Mouse (Mus musculus) common myeloid progenitor, adult 5-6 weeks (primary cell): ENCODE measurements around the gene Atp11a. TPM values are rescaled to one million over a fixed set of nuclear protein-coding genes. Genes with fewer than 3 reads are reported as not detected.

ENCODE experiments used
- ATAC-seq: replicated peaks from 2 replicates; pipeline ENCODE4 v1.8.0; 2016; ENCODE audit warnings: low read depth, mild to moderate bottlenecking, moderate TSS enrichment, inconsistent platforms; ENCODE audit not compliant: poor library complexity, severe bottlenecking
- total RNA-seq: library from RNA; stranded (forward); fragments of 200-1000, 187-1606 nt; gene quantifications from 2 replicates; pipeline ENCODE4 v1.2.3, GENCODE M21; 2017

The Atp11a gene
- total RNA-seq, 1 experiment from 2014 or later, result 9.4 TPM

GRCm38 (mm10) chr8:12768747-12769146, 11.9 kb downstream of the Atp11a start:
- no peak for ATAC-seq

DNA sequence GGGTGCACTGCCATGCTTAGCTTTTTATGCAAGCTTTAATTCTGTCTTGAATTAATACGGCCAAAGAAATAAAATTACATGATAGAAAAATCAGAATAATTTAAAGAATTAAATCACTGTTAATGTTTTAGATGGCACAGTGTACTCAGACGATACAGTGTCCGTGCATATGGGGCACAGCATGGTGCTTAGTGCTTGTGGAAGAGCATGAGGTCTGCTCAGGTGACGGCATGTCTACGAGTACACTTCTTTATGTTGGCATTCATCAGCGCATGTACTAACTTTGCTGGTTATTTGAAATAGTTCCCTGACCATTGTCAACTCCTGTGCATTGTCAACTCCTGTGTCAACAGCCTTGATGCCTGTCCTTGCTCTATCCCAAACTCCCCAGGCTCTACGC, 12.5 kb downstream of the Atp11a start:
- no peak for ATAC-seq

DNA sequence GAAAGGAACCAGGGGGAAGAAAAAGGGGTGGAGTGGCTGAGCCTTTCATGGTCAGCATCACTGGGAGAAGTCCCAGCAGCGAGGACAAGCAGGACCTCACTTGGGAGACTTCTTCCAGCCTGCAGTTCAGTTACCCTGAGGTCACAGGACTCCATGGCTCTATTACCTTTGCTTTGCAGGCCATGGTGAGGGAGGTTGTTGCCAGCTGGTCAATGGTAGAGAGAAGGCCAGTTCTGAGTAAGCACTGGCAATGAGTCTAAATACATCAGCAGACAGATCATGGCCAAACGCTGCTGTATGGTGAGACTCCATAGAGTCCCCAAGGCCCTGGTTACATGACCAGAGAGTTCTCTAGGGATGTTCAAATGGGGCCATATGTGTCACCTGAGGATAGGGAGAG, 15.5 kb downstream of the Atp11a start:
- no peak for ATAC-seq

DNA sequence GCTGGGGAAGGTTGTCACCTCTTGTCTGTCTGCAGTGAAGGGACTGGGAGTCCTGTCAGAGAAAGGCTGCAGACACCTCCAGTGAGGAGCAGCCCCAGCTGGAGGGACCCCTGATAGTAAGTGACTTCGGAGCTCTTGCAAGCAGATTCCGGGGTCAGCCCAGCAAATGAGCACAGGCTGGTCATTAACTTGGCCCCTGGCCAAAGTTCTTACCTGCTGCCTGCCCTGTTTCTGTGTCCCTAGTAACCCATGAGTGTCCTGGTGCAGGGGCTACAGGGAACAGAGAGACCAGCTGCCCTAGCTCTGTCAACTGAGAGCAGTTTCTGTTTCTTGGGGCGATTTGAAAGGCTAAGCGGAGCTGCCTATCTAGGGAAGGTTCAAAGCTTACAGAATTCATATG, 17.1 kb downstream of the Atp11a start:
- ATAC-seq, result no peak

- no peak for ATAC-seq
Measured at GRCm38 (mm10) chr8:12774872-12775298, 18.1 kb downstream of the Atp11a start.

DNA sequence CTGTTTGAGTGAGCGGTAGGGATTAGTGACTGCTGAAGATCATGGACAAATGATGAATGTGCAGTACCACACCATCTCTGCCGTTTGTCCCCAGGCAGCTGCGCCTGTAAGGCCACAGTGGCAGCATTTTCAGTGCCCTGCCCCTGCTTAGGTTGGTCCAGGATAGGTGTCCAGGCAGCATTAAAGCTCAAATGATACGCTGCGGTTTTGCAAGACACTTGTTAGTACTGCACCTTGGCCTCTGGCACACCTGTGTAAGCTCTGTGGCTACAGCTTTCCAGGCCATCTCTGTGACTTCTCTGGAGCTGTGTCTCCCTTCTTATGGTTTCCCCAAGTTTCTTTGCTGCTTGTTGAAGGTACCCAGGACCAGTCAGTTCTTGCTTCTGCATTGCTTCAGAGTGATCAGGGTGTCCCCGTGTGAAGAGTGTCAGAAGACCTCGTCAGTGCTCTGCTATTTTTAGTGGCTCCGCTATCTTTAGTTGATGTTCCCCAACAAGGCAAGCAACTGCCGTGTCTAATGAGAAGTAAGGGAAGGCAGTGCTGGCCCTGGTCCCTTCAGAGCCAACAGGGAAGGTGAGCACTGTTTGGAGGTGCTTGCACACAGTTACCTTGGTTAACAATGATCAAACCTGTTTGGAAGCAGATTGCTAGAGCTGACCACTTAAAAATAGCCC, 18.6 kb downstream of the Atp11a start:
- no peak for ATAC-seq

GRCm38 (mm10) chr8:12776166-12776565, 19.4 kb downstream of the Atp11a start:
- no peak for ATAC-seq

- no peak for ATAC-seq
Measured at GRCm38 (mm10) chr8:12777171-12777570, 20.4 kb downstream of the Atp11a start.

DNA sequence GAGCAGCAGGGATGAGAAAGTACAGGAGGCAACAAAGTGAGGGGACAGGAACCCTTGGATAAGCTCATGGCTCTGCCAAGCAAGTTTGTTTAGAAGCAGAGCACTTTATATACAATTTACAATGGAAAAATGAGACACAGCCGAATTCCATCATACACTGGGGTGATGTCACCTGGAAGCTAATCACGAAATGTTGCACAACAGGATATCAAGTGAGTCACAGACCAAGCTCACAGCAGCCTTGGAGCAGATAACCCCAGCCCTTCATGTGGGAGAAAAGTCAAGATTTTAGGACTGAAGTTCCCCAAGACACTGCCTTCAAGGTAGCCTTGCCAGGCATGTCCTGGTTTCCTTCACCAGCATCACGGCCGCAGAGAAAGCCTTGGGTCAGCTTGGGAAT, 22.7 kb downstream of the Atp11a start:
- ATAC-seq, result no peak

GRCm38 (mm10) chr8:12785508-12785907, 28.7 kb downstream of the Atp11a start:
- ATAC-seq, result no peak

GRCm38 (mm10) chr8:12786261-12786957, 29.6 kb downstream of the Atp11a start:
- ATAC-seq, result no peak

DNA sequence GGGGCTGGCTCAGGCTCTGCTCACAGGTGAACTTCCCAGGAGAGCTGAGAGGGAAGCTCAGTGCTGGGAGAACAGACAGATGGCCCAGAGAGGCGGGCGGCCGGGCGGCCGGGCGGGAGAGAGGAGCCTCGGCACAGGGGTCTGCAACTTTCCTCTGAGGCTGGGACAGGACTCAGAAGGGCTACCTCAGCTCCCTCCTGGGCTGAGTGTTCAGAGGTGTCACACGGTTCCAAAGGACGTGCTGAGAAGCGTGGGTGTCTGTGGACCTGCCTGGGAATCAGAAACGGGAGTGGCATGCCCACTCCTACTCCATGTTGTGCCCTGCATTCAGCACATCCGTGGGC, 30.1 kb downstream of the Atp11a start:
- no peak for ATAC-seq

- ATAC-seq, result peak; percentile 78
Measured at GRCm38 (mm10) chr8:12787427-12787826, 30.6 kb downstream of the Atp11a start.

DNA sequence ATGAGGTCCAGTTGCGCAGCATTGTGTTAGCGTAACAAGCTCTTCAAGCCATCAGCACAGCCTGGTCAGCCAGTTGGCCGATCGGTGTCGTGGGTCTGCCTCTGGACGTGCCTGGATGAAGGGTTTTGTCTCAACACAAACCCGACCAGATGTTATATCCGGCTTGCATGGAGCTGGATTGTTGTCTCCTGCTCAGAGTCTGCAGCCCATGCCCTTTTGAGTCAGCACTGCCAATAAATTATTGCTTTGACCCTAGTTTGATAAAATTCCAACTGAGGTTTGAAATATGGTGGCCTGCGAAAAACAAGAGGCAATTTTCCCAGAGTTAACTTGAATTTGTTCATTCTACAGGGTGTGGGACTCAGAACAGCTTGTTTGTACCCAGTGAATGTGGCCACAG, 31.9 kb downstream of the Atp11a start:
- no peak for ATAC-seq

DNA sequence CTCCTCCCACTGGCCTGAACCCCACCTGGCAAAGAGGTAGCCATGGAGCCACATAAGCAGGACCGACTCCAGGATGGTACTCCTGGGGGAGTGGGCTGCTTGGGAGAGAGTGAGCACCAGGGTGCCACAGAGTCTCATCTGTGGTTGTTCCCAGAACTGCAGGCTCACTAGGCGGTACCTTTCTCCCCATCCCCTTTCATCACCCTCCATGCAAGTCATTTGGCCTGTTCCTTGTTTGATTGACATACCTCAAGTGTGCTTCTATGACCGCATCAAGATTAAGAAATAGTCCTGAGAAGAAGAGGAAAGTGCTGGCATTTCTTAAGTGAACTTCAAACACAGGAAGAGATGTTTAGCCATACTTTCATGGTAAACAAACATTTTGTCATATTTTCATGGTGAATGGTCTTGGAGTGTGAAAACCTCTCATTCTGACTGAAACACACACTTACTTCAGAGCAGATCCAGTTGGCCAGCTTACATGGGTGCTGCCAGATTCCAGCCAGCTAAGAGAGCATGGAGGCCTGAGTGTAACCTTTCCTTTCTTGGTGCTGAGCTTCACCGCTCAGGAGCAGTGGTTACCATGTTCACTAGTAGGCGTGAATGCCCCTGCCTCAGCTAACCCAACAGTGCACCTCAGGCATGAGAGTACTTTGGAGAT, 38.3 kb downstream of the Atp11a start:
- ATAC-seq, result no peak

DNA sequence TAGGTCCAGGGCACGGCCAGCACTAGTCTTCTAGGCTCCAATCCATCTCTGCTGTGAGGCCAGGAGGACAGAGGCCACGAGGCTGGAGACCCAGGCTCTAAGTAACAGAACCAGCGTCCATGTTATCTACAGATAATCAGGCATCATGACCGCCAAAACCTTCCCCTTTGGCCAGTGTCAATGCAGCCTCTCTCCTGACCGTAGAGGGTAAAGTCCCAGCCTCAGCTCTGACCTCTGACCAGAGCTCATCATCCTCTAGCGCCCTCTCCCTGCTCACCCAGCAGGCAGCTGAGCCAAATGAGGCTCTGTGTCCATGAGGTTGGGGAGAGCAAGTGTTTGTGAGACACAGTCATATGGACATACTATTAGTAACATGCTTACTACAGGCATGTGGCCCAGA, 42.3 kb downstream of the Atp11a start:
- ATAC-seq, result no peak

DNA sequence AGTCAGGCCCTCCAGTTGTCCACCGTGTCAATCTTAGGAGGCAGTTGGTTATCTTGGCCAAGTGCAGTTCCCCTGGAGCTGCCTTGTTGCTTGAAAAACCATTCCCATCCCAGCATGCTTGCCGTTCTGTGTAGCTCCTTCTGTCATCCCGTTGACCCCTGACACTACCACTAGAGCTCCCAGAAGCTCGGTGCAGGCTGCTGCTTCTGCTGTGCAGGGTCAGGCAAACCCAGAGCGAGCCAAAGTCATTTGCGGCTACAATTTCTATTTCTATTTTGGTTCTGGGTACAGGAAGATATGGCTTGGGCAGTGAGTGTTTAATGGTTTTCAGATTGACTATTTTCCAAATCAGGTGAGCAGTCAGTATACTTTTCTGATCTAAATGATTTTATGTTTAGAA, 43.0 kb downstream of the Atp11a start:
- no peak for ATAC-seq

DNA sequence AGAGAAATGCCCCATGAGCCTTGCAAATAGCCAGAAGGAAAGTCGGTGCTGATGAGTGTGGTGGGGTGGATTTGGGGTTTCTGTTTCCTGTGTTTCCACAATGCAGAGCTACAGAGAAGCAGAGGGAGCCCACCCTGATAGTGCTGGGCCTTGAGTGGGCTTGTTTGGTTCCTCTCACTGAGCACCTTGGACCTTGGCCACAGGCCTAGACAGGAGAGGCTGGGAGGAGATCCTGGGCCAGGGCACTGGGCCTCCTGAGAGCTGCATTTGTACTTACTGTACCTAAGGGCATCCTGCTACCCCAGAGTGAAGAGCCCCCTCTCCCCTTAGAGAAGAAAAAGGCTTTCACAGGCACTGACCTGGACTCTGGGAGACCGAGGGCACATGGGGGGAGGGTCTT, 43.4 kb downstream of the Atp11a start:
- no peak for ATAC-seq

- ATAC-seq, result no peak
Measured at GRCm38 (mm10) chr8:12801586-12801985, 44.8 kb downstream of the Atp11a start.

- no peak for ATAC-seq
Measured at GRCm38 (mm10) chr8:12803121-12803520, 46.3 kb downstream of the Atp11a start.

DNA sequence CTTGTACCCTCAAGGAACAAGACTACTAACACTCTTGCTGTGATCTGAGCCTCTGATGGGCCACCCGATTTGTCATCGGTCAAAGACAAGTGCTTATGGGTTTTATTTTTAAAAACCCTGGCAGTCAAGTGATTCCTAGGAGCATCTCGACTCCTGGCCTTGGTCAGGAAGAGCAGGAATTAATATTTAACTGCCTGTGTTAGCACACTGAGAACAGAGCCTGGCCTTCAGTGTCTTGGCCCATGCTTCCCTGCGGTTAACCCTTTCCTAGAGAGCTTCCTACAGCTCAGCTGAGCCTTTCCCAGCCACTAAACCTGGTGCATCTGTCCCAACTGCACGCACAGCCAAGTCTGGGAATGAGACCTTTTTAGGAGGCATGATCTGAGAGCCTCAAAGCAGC, 48.1 kb downstream of the Atp11a start:
- ATAC-seq, result no peak

GRCm38 (mm10) chr8:12805569-12805968, 48.8 kb downstream of the Atp11a start:
- ATAC-seq, result no peak
